Mouse (Mus musculus) kidney, adult 11 months (tissue): ENCODE measurements around the gene Rft1.
A peak's percentile ranks its signal among the peaks of the same experiment; 100 is the strongest.

Experiments
- DNase-seq: peaks from one replicate; pipeline ENCODE4 v3.0.0; 2022

Gene Rft1

DNA sequence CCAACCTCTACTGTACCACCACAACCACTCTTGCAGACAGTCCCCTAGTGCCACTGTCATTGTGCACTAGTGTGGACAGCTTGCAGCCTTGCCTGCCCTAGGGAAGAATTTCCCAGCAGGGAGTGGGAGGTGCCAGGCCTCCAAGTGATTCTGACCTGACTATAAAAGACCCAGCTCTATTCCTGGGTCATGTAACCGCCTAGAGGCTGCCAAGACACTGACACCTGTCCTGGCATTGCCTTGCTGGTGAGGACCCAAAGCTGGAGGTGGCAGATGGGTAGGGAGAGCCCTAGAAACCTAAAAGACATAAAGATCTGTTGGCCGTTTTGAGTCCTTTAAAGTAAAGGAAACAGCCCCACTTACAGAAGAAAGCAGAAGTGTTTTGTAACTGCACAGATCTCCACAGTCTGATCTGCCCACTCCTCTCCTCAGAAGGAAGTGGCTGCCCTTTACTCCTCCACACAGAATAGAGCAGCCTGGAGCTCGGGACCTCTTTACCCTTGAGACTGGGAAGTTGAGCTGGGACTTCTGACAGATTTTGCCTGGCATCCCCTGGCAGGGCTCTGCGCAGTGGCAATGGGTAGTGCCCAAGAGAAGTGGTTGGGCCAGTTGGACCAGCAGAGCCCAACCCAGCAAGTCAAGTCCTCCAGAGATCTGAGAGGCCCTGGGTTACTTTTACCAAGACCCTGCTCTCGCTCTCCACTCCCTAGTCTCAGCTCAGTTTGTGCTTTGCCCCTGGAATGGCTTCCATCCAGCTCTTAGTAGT lies 23.2 kb upstream of the Rft1 start:
- DNase-seq: peak; percentile 76

DNA sequence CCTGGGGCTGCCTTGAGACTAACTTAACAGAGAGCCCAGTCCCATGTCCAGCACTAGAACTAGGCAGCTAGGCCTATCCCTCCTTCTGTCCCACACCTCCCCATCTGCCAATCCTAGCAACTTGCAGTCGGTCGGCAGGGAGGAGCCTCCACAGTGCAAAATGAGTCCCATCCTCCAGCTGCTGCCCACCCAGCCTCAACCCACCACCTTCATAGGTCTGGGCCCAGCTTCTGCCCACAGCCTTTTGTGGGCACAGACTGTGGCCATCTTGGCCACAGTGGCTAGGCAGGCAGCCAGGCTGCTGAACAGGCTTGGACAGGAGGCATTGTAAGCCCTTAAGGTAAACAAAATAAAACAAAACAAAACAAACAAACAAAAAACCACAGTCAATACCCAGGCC lies 22.3 kb upstream of the Rft1 start:
- no peak for DNase-seq

DNA sequence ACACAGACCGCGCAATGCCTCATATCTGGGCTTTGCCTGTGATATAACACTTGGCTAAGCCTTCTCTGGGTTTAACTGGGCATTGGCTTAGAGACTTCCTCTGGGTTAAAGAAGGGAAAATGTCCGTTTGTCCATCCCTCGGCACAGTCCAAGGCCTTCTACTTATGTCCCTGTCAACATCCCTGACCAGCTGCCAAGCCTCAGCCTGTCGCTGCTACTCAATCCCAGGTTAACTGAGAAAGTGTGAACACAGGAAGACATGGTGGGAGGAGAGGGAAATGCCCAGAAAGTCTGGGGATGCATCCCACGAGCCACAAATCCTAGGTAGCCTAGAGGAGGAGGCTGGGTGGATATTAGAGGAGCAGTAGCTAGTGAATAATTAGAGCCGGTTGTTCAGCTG lies 20.5 kb upstream of the Rft1 start:
- DNase-seq: no peak

DNA sequence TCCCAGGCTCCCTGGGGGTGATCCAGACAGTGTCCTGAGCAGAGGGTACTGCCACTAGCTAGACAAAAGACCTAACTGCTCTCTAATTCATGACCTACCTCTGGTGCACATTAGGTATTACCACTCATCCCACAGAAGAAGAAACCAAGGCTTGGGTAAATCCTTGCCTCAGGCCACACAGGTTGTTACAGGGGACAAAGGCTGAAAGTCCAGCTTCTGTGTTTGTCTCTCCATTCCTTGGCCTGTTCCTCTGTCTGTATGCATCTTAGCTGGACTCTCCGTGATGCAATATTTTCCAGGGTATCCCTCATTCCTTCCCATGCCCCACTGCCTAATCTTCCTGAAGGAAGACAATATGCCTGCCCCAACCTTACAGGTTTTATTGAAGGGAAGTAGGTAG lies 19.7 kb upstream of the Rft1 start:
- peak; percentile 64 for DNase-seq

DNA sequence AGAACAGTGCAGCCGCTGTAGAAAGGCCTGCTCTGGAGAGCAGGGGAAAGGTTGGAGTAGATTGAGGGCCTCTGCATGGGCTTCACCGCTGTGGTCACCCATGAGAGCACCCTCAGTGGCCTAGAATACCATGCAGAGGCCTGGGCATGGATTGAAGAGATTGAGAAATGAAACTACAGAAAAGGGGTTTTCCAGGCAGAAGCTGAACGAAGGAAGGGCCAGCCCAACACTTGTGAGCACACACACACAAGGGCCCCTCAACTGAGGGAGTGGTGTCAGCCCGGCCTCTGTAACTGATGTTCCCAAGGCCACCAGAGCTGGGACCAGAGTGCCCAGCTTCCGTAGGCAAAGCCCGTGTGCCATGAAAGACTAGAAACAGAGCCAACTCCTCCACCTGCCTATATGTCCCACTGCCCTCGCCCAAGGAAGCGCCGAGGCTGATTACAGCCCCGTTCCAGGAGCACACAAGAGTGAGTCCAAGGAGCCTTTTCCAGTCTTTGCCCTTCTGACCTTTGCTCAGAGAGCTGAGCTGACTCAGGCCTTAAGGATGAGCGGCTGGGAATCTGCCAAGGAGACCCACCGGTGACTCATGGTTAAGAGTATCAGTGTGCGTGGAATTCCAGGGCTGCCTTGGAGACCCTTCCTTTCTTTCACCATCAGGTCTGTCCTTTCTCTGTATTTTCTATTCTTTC lies 18.8 kb upstream of the Rft1 start:
- DNase-seq: peak; percentile 88

DNA sequence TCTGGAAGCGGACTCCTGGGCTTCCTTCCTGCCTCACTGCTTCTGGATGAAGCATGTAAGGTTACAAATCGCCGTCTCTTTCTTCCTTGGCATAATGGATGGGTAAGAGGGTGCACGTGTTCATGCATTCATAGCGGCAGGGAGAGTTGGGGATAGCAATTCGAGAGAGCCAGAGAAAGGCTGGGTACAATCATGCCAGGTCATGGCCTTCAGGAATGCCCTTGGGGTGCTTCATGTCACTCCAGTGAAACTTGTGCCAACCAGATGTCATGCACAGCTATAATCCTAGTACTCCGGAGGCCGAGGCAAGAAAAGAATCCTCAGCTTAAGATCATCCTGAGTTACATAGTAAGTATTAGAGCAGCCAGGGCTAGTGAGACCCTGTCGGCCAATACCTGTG lies 17.7 kb upstream of the Rft1 start:
- no peak for DNase-seq

DNA sequence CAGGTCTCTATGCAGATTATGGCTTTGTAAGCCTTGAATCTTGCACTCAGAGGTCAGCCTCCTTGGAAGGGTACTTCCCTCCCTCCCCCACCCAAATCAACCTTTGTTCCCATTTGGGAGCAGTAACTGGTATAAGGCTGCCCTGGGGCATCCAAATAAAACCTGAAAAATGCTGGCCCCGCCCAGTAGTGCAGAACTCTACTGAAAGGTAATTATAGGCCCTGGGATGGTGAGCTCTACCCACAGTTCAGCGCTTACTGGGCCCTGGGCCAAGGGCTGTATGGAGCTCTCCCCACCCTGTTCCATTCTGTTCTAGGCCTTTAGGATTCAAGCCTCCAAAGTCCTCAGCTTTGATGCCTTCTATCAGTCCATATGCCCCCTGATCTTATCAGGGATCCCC lies 17.1 kb upstream of the Rft1 start:
- DNase-seq: peak; percentile 91

DNA sequence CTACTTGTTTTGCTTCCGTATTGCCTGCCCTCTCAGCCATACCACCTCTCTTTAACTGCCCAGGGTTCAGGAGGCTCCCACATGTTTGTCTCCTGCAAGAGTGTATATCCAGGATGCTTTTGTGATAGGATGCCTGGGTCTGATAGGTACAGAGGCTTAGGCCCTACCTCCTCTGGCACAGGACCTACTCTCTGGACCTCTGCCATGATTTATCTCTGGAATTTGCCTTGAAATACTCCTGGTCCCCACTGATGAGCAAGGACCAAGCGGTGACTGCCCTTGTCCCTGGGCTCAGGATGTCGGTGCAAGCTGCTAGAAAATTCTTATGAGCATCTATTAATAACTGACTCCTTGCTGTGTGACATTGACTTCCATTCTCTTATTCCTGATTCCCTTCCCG lies 16.2 kb upstream of the Rft1 start:
- DNase-seq: no peak

DNA sequence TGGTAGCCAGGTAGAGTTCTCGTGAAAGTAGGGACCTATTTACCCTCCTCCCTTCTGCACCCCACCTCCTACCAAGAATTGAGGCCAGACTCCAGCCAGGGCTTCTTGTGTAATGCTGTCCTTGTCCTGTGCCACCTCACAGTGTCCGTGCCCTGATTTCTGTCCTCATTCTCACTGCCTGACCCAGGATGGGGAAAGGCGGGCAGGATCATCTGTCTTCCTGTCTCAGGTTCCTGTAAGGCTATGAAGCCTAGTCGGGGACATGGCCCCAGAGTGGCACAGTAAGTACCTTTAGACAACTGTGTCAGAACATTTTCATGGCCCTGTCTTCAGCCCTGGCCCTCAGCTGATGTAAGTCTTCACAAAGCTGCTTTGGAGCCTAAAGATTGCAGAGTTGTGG lies 15.5 kb upstream of the Rft1 start:
- no peak for DNase-seq

DNA sequence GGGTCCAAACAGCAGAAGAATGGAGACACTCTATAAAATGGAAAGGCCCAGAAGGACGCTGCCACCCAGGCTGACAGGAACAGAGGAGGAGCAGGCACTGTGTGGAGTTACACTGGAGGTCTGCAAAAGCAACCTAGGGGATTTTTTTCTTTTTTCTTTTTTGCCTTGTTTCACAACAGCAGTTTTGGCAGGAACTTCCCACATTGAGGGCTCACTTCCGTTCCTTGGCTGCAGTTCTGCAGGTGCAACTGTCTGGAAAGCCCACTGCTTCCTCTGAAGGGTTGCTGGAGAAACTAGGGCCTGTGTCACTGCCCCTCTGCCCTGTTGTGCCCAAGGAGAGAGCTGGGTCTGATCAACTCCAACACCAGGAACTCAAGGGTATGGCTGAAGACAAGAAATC lies 12.4 kb upstream of the Rft1 start:
- no peak for DNase-seq

DNA sequence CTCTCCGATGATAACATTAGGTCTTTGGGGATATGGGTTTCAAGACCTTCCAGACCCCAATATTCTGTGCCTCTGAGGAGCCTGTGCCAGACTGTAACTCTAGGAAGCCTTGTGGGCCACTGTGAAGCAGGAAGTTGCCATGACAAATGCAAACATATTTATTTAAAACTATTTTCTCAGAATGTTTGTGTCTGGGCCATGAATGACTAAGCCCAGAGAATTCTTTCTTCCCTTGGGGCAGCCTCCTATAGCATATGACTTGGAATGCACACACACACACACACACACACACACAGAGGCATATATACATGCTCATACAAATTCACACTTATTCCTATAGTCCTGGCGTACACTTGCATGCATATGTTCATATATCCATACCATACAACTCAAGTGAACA lies 10.1 kb upstream of the Rft1 start:
- no peak for DNase-seq

DNA sequence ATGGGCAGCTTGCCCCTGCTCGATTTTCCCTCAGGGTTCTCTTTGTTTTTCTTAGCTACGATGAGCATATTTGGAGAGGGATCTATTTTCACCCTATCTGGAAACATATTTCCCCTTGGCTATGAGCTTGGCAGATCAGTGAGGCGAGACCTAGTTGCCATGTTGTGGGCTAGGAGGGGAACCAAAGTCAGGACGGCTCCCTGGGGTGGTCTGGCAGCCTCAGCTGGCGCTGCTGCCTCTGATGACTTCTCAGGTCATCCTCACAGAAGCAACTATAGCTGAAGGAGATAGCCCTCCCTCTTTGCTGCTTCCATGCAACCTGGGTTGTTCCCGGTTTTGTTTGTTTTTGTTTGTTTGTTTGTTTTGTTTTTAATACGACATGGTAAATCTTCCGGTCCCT lies 9.1 kb upstream of the Rft1 start:
- no peak for DNase-seq

DNA sequence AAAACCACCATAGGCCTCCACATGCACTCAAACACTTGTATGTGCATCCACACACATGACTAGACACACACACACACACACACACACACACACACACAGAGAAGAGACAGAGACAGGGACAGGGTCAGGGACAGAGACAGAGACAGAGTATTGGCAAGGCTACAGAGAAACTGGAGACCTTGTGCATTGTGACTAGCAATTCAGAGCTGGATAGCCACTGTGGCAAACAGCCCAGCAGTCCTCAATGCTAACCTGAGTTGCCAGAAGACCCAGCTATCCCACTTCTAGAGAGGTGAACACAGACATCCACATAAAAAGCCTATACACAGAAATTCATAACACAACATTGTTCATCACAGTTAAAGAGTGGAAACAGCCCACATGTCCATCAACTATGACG lies 7.7 kb upstream of the Rft1 start:
- DNase-seq: no peak

DNA sequence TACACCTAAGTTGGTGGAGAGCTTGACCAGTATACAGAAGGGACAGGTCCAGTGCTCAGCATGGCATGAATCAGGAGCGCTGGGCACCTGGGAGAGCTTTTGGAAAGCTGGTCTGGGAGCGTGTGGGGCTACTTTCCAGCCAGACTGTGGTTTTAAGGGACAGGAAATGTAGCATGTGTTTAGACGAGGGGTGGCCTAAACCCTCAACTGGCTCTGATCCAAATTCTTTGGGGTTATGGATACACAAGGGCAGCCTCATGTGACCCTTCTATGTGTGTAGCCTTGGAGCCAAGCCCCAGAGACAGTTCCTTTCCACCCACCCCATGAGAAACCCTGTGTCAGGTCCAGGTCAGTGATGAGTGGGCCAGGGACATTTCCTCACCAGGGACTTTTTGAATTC lies 5.7 kb upstream of the Rft1 start:
- DNase-seq: no peak

DNA sequence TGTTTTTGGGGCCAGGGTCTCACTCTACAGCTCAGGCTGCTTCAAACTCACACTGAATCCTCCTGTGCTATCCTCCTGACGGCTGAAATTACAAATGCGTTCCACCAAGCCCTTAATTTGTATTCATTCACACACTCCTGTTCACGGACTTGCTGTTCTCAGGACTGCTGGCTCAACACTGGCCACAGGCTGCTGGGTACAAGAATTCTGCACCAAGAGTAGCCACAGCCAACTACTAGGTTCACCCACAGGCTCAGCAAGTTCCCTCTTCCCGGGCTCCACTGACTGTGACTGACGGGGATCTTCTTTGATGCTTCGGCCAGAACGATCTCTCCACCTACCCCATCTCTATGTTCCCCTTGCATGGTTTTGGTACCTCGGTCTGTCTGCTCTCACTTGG lies 4.4 kb upstream of the Rft1 start:
- DNase-seq: no peak

DNA sequence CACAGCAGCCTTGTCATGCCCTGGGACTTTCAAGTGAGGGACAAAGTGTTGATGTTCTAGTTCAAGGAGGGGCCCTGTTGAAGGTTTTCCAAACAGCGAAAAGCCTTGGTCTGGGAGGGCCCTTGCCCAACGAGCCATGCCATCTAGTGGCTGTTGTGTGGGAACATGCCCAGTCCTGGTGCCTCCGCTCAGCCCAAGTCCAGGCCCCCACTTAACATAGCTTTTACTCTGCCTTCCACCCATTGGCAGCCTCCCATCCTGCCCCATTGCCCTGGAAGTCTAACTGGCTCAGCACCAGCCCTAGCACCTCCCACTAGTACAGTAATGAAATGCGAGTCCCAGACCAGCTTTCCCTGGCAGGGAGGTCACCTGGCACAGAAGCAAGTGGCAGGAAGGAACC lies 3.2 kb upstream of the Rft1 start:
- DNase-seq: peak; percentile 98

DNA sequence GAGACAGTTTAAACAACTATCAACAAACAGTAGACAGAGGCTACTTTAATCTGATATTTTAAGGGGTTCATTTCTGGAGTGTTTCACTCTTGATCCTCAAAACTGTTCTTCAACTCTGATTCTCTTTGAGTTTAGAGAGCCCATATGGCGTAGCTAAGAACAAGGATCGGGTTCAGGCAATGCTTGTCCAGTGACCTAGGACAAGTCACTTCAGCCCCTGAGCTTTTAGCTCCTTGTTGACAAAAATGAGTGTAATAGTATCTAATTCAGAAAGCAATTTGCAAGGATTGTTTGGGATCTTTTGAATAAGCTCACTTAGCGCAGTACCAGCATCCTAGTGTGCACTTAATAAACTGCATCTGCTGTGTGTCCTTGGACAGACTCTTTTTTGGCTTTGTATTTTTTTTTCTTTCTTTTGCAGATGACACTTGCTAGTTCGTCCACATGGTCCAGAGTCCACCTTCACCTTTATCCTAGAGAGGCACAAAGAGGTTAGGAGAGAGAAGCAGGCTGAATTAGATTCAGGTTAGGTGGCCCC lies 600 bp downstream of the Rft1 start:
- no peak for DNase-seq

DNA sequence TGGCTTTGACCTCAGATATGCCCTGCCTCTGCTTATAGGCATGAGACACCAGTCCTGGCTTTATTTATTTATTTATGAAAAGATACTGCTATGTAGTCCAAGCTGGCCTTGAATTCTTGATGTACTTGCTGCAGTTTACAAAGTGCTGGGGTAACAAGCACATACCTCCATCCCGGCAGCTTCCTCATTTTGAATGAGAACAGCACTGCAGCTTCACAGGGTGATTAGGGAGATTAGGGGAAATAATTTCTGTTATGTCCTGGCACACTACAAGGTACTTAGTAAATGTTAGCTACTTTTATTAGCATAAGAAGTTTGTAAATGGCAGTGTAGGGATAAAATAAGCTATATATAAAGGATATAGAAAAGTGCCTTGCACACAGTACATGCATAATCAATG lies 1.4 kb downstream of the Rft1 start:
- DNase-seq: no peak

DNA sequence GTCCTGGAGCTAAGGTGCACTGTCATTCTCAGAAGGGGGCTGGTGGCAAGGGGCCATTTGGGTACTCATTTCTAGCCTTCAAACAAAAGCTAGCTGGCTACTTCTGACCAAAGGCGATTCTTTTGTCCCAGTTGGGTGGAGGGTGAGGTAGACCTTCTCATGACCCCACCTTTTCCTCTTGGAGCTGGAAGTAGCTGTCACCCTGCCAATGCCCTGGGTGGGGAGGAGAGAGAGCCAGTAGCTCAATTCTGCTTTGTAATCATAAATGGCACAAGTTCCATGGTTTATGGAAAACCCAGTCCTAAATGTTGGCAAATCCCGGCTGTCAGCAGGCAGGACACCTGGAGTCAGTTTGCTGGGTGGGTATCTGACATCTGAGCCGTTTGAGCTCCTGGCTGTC lies 11.9 kb downstream of the Rft1 start:
- DNase-seq: no peak

DNA sequence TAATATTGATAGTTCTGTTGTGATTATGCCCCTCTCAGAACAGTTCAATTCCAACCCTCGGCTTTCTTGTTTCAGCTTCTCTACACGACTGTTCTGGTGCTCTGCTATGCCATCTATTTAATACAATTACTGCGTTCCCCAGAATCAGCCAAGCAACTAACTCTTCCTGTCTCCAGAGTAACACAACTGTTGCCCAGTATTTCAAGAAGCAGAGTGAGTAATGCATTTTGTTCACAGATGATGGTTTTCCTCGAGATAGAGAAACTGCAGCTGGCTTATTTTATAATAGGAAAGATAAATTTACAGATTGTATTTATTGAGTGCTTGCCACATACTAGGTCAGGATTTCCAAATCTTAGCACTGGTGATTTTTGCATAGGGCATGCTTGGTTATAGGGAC lies 12.4 kb downstream of the Rft1 start:
- DNase-seq: no peak

DNA sequence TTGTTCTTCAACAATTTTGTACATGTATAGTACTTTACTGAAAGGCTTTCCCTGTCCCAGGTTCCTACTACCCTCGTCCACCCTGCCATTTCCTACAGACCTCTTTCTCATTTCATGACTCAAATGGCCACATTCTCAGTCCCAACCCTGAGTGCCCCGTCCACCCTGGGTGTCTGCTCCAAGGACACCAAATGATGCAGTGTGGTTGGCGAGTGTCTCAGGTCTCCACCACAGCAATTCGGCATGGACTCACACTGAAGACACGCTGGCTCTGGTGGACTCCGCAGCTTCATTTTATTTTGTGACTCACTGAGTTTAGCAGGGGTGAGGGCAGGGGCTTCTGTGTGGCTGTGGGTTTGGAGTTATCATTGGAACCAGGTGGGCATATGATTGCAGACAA lies 16.0 kb downstream of the Rft1 start:
- DNase-seq: no peak

DNA sequence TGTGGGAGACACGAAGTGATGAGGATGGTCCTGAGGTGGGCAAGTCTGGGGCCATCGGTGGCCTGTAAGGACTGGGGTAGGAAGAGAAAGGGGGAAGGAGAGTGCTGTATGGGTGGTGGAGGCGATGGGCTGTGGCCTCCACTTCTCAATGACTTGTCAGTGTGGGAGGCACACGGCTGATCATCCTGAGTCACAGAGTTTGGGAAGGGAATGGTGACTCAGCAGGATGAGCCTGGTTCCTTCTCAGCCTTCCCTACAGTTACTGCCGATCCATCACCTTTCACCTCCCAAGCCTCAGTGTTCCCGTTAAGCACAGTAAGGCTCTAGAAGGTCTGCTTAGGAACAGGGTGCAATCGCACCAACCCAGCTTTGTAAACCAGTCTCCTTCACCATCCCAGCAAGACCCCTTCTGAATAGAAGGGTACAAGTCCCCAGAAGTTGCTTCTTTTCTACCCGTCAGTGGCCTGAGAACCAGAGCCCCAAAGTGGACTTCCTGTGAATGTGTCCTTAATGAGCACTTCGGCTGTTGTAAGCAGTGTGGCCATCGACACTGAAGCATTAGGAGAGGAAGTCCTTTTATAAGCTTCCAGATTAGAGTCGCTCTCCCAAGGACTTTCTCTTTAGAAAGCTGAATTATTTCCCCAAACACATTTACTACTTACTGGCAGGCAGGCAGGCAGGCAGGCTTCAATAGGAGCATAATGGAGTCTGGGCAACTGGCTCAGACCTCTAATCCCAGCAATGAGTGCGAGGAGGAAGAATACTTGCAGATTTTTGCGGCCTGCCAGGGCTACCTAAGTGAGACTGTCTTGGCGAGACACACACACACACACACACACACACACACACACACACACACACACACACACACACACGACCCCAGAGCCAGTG lies 17.2 kb downstream of the Rft1 start:
- DNase-seq: no peak

DNA sequence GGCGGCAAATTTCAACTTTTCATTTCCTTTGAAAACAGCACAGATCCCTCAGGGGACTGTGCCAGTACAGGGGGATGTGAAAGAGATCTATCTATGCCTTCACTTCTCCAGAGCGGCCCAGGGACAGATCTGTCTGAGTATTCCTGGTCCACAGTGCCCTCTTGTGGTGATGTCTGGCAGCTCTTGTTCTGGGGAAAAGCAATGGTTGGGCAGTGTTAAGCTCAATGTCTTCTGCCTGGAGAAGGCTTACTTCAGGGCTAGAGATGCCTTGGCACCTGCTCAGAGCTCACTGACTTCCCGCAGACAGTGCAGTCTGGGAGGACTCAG lies 17.8 kb downstream of the Rft1 start:
- peak; percentile 72 for DNase-seq

DNA sequence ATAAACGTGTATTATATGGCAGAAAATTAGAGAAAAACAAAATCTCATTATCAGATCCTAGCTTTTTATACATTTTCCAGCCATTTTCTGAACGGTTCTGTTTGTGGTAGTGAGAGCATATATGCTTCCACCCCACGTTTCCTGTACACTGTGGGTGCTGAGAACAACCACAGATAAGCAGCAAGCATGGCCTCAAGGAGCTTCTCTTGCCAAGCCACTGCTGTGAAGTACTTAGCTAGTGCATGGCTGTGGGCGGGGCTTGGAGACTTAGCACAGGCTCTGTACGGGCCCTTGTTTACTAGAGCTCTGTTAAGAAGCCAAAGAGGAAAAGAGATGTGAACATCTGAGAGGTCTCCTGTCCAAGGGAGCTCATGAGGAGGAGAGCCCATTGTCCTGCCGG lies 20.8 kb downstream of the Rft1 start:
- DNase-seq: no peak
